Mouse (Mus musculus) mesoderm, embryonic 11.5 days (tissue): ENCODE data around the gene Blvra.
A peak's percentile ranks its signal among the peaks of the same experiment; 100 is the strongest.

ENCODE experiments used
- DNase-seq: peaks from one replicate; pipeline ENCODE4 v3.0.0-alpha.2; 2012; ENCODE audit warnings: low read depth, low spot score

The Blvra gene

DNA sequence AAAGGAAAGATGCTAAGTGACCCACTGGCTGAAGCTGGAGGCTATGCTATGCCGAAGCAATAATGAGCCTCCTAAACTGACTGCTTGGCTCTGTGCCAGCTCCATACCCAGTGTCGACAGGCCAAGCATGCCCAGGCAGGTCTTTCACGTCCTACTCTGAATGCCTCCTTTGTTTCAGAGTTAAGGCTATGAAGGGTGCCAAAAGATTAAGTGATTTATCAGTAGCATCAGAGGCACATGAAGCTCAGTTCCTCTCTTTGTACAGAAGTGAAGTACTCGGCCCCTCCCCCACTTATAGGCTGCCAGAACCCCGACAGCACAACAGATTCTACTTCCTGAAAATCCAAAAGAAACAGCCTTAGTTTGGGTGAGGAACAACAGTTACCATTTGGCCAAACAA is 66.5 kb downstream of the Blvra start:
- DNase-seq, result peak; percentile 83

DNA sequence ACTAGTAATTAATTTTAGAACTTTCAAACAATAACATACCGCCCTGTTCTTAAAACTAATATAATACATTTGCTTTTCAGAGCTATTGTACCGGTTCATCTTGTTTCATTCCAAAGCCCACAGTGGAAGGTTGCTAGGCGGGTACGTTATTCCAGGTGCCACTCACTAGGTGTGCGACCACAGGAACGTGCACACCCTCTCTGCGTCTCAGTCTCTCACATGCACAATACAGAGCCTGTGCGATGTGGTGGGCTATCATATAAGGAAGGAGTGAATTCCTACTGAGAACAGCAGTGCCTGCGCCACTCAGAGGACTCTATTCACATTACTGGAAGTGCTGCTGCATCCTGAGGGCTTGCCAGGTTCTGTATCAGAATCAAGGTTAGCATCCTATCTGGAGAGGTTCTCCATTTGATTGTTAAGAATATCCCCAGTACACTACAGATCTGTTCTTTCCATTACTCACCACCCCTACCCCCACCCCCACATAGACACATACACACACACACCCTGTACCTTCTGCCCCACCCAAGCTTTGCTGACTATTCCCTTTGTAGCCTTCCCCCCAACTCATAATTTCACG is 67.5 kb downstream of the Blvra start:
- DNase-seq, result no peak

DNA sequence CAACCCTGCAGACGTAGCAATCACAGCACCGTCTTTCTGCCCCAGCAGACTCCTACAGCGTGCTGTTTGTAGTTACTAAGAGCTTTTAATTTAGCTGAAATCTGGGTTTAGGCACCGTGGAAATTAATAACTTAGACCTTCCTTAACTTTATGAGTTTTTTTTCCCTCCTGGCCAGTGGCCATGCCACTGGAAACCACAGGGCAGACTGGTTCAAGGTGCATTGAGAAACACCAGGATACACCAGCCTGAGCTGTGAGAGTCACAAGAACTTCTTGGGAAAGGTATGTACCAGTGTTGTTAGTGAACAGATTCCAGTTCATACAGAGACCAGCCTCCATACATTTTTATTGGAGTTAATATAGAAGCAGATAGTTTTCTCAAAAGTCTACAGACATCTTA is 68.0 kb downstream of the Blvra start:
- DNase-seq, result no peak

GRCm38 (mm10) chr2:127139094-127139493 is 68.6 kb downstream of the Blvra start:
- DNase-seq, result no peak

- no peak for DNase-seq
Observed at GRCm38 (mm10) chr2:127139605-127140004, 69.1 kb downstream of the Blvra start.

DNA sequence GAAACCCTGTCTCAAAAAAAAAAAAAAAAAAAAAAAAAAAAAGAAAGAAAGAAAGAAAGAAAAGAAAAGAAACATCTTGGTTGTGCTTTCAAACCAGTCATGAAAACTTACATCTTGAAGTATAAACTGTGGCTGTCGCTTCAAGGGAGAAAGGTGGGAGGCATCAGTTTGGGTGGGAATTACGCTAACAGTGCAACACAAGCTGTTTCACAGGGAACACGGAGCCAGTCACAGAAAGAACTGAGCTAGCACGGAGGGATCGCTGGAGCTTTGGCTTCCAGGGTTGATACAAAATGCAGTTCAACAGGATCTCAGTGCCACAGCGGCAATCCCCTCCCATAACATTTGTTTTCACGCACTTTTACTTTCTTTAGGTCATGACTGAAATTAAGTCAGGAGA is 69.5 kb downstream of the Blvra start:
- no peak for DNase-seq

GRCm38 (mm10) chr2:127142031-127142430 is 71.6 kb downstream of the Blvra start:
- DNase-seq, result no peak

- DNase-seq, result no peak
Observed at GRCm38 (mm10) chr2:127142577-127143157, 72.2 kb downstream of the Blvra start.

GRCm38 (mm10) chr2:127143158-127144063 is 72.9 kb downstream of the Blvra start, which contains the start of gene Itpripl1:
Gene Itpripl1 (minus strand): TSS chr2:127143442.
- peak; percentile 48 for DNase-seq

GRCm38 (mm10) chr2:127145699-127146098 is 75.2 kb downstream of the Blvra start:
- no peak for DNase-seq
